Mouse (Mus musculus) macrophage (primary cell): ENCODE measurements at regions not wholly inside any gene's neighbourhood (a gene's known extent, or its start where the extent isn't known, plus 50 kb on each side); places are given as distances from the start of the nearest gene placed in this dataset.

Experiments
- H3K27ac ChIP-seq: fragments of 350-480 bp; formaldehyde crosslinking; 2 replicates; pipeline ENCODE4 v1.9.0; 2021
- H3K36me3 ChIP-seq: fragments of 350-480 bp; formaldehyde crosslinking; 2 replicates; pipeline ENCODE4 v1.9.0; 2021; ENCODE audit errors: inconsistent target
- H3K4me3 ChIP-seq: fragments of 350-480 bp; formaldehyde crosslinking; 2 replicates; pipeline ENCODE4 v1.9.0; 2021; ENCODE audit errors: inconsistent target
- H3K79me2 ChIP-seq: fragments of 350-480 bp; formaldehyde crosslinking; 2 replicates; pipeline ENCODE4 v1.9.0; 2021; ENCODE audit errors: inconsistent target
- WGBS: methylation state at CpG from one replicate; pipeline ENCODE4 v1.1.7; 2026; ENCODE audit warnings: inconsistent platforms; ENCODE audit not compliant: missing documents; 5-methylcytosine and 5-hydroxymethylcytosine counted together

DNA sequence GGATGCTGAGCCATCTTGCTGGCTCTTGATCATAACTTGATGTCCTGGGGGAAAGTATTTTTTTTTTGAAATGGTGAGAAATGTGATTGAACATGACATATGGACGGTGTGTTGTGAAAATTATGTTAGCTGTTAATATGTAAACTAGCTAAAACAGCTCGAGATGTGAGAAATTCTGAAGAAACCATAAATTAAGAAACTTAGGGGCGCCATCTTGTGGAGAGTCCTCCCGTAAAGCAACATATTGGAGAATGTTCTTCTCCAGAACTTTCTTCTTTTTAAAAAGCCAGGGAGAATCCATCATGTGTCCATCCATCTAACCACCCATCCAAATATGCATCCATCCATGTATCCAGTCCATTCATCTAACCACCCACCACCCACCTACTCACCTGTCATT, 158.7 kb upstream of the Eif4g2 start:
- 16% methylated on average over 4 of the region's 4 CpGs for WGBS
- no peaks in the 10 kb centered on the region for H3K79me2 ChIP-seq
- H3K36me3 ChIP-seq, result no peaks in the 10 kb centered on the region
- no peak overlapping the region for H3K27ac ChIP-seq
- H3K4me3 ChIP-seq, result no peak overlapping the region

DNA sequence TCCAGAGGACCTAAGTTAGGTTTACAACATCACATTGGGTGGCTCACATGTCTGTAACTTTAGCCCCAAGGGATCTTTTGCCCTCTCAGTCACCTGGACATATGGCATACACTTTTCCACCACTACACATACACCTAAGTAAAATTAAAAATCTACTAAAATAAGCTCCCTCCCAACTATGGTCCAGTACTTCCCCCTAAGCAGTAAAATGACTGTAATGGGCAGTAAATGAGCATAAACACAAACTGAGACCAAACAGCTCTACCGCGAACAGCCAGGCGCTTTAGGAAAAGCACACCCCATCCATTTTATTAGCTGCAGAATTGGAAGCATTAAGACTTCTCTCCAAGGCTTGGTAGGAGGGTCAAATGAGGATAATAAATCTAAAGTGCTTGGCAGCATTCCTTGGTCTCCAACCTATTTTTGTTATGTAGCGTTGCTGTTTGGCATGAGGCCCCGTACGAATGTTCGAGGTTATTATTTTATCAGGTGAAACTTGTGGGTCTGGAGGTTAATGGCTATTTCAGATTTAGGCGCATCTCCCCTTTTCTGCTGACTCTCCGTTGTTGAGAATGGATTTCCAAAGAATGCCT, 157.5 kb upstream of the Eif4g2 start:
- Histone ChIP-seq H3K79me2 (no peaks in the 10 kb centered on the region), H3K27ac (no peak overlapping the region), H3K36me3 (no peaks in the 10 kb centered on the region), H3K4me3 (no peak overlapping the region)
- WGBS, result 92% methylated on average over 9 of the region's 9 CpGs

DNA sequence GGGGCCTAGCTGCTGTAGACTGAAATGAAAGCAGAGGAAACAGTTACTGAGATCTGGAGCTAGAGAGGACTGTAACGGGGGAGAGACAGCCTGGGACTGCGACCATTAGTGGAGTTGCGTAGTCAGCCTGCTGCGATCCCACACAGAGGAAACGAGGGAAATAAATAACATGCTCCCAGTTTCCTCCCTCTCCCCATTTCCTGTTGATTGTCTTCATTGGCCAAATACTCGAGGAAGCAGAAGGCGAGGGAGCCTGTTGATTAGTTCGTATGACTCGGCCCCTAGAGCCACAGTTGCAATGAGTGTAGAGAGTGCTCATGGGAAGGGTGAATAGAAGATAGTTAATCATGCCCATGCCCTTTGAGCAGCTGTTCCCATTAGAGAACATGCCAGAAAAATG, 155.0 kb upstream of the Eif4g2 start:
- Histone ChIP-seq H3K27ac (no peak overlapping the region), H3K36me3 (no peaks in the 10 kb centered on the region), H3K79me2 (no peaks in the 10 kb centered on the region), H3K4me3 (no peak overlapping the region)
- 26% methylated on average over 9 of the region's 9 CpGs for WGBS

DNA sequence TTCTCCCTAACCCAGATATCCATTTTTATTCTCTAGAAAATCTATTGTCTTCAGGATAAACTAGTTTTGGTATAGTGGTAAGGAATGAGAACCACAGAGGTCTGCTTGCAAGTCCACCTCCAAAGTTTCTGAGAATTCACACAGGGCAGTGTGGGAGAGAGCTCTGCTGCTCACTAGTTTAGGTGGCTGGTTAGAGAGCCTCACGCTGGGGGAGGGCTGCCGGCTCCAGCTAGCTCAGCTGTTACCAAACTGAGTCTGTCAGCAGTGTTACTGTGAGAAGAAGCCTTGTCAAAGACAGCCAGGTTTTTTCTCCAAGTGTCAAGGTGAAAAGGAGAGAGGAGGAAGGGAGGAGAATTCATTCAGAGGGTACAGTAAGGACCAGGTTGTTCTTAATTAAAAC, 147.8 kb upstream of the Eif4g2 start:
- no peaks in the 10 kb centered on the region for H3K36me3 ChIP-seq
- no peaks in the 10 kb centered on the region for H3K79me2 ChIP-seq
- no peak overlapping the region for H3K27ac ChIP-seq
- 80% methylated on average over 2 of the region's 2 CpGs for WGBS
- H3K4me3 ChIP-seq, result no peak overlapping the region

DNA sequence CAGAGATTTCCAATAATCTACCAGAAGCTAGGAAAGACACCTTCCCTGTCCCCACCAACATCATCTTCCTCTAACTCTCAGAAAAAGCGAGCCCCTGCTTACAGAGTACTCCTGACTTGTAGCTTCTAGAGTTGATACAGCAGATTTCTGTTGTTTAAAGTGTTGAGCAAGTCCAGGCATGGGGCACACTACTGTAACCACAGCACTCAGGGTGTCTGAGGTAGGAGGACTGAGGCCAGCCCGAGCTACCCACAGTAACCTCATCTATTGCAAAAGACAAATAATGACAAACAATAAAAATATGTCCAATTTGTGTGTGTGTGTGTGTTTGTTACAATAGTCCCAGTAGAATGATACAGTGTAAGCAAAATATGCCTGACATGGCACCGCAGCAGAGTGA, 144.3 kb upstream of the Eif4g2 start:
- WGBS, result 46% methylated on average over 2 of the region's 3 CpGs
- Histone ChIP-seq H3K79me2 (no peaks in the 10 kb centered on the region), H3K36me3 (no peaks in the 10 kb centered on the region), H3K27ac (no peak overlapping the region), H3K4me3 (no peak overlapping the region)

DNA sequence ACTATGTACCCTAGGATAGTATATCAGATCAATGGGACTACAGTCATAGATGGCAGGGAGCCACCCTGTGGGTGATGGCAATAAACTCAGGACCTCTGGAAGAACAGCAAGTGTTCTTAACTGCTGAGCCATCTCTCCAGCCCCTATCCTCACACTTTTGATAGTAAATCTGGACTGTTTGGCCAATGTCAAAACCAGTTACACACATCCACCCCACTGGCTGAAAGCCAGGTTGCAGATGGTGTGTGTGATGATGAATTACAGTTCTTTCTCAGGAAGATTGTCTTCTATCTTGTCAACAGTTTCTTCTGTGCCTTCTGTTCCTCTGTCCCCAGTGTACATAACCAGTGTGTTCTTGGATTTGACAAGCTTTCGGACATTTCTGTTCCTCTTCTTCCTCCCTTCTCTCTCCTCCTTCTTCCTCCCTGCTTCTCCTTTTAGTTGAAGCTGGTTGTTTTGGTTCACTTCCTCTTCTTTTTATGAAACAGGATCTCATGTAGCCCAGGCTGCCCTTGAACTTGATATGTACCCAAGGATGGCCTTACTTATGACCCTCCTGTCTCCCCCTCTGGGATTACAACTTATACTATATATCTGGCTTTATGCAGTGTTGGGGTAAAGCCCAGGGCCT, 143.3 kb upstream of the Eif4g2 start:
- H3K27ac ChIP-seq, result no peak overlapping the region
- 10% methylated on average over 1 of the region's 1 CpGs for WGBS
- H3K4me3 ChIP-seq, result no peak overlapping the region
- H3K36me3 ChIP-seq, result no peaks in the 10 kb centered on the region
- no peaks in the 10 kb centered on the region for H3K79me2 ChIP-seq

DNA sequence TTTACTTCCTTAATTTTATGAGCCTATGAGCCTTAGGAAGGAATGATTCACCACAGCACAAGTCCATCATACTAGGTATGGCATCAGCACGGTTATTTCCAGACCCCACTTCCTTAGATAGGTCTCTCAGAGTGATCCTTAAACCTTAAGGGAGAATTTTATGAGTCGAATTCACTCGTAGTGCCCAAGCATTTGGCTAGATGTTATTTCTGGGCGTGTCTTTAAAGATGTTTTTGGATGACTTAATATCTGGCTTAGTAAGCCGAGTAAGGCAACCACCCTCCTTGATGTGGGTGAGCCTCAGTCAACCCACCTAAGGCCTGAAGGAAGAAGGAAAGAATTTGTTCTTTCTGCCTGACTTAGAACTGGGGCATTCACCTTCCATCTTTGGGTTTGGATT, 132.8 kb upstream of the Eif4g2 start:
- Histone ChIP-seq H3K79me2 (no peaks in the 10 kb centered on the region), H3K27ac (no peak overlapping the region), H3K4me3 (no peak overlapping the region), H3K36me3 (no peaks in the 10 kb centered on the region)
- WGBS, result 89% methylated on average over 5 of the region's 5 CpGs

DNA sequence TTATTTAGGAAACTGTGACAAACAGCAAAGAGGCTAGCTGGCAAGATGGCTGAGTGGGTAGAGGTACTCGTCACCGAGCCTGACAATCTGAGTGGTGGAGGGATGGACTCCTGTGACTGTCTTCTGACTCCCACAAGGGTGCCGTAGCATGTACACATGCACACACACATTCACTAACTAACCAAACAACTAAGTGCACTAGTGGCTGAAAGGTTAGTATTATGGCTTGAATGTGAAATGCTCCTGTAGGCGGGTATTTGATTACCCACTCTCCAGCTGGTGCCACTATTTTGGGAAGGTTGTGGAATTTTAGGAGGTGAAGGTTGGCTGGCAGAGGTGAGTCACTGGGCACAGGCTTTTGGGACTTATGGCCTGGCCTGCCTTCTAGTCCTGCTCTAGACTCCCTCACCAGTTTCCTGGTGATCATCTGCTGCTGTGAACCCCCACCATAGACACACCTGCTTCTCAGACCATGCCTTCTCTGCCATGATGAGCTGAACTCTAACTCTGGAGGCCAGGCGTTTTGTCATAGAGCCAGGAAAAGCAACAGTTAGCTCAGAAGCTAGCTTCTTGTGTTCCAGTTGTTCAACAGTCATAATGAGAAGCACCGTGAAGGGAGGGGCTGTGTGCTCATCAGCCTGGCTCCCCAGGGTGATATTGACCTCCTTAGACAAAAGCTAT, 131.5 kb upstream of the Eif4g2 start:
- no peak overlapping the region for H3K4me3 ChIP-seq
- 94% methylated on average over 6 of the region's 6 CpGs for WGBS
- no peaks in the 10 kb centered on the region for H3K79me2 ChIP-seq
- no peaks in the 10 kb centered on the region for H3K36me3 ChIP-seq
- no peak overlapping the region for H3K27ac ChIP-seq

DNA sequence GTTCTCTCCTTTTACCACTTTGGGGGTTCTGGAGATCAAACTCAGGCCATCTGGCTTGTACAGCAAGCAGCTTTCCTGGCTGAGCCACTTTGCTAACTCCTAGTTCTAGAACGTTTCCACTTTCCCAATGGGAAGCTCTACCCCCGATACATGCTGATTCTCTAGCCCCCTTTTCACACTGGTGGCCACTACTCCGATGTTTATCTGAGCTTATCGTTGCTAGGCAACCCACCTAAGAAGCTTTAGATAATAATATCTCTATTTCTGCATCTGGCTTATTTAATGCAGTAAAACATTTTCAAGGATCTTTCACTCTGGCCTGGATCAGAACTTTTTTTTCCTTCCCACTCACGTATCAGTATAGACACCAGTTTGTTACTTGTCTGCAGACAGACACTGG, 129.4 kb upstream of the Eif4g2 start:
- no peak overlapping the region for H3K4me3 ChIP-seq
- H3K36me3 ChIP-seq, result no peaks in the 10 kb centered on the region
- H3K27ac ChIP-seq, result no peak overlapping the region
- no peaks in the 10 kb centered on the region for H3K79me2 ChIP-seq
- WGBS, result 98% methylated on average over 5 of the region's 5 CpGs

DNA sequence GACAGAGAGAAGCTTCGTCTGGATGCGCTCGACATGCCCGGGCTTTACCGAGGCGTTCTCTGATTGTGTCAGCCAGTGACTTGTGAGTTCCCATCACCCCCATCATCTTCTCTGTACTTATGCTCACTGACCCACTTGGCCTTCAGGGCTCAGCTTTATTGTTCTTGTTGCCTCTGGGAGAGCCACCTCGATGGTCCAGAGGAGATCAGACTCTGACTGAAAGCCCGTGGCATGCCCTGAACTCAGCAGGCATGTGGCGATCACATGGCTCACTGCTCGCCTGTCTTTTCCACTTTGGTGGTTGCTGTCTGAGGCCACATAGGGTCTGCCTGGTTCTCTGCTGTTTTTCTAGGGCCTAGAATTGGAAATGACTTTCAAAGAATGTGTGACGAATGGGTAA, 128.8 kb upstream of the Eif4g2 start:
- no peaks in the 10 kb centered on the region for H3K36me3 ChIP-seq
- no peaks in the 10 kb centered on the region for H3K79me2 ChIP-seq
- H3K27ac ChIP-seq, result no peak overlapping the region
- 89% methylated on average over 11 of the region's 11 CpGs for WGBS
- H3K4me3 ChIP-seq, result no peak overlapping the region

DNA sequence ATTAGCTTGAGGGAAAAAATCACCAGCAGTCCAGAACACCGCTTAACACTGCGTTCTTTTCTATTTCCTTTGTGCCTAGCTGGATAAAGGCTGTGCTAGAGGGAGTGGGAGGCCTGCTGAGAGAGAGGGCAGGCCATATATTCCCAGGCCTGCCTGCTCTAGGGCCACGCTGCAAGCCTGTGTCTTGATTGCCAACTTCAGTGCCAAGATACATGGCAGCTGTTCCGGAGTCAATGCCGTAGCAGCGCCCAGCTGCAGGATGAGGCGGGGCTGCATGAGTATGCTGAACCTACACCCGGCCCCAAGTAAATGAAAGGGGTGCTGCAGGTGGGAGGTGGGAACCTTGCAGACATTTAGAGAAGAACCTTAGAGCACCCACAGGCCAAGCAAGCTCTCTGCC, 127.5 kb upstream of the Eif4g2 start:
- no peak overlapping the region for H3K27ac ChIP-seq
- no peak overlapping the region for H3K4me3 ChIP-seq
- no peaks in the 10 kb centered on the region for H3K79me2 ChIP-seq
- 88% methylated on average over 8 of the region's 8 CpGs for WGBS
- no peaks in the 10 kb centered on the region for H3K36me3 ChIP-seq

DNA sequence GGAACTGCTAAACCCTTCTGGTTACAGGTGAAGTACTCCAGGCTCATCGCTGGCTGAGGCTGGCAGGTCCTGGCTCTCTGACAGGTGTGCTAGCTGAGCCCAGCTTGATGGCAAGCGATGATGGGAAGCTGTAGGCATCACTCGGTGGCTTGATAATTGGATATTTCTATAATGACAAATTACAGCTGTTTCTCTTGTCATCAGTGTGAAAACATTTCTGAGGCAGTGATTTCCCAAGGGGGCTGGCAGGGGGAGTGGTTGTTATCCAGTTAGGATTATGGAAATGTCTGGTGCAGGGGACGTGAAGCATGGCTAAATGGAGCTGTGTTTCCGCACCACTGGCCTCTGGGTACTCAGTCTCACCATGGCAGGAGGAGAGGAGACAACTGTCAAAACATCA, 123.0 kb upstream of the Eif4g2 start:
- Histone ChIP-seq H3K79me2 (no peaks in the 10 kb centered on the region), H3K27ac (no peak overlapping the region), H3K4me3 (no peak overlapping the region), H3K36me3 (no peaks in the 10 kb centered on the region)
- 93% methylated on average over 5 of the region's 5 CpGs for WGBS

DNA sequence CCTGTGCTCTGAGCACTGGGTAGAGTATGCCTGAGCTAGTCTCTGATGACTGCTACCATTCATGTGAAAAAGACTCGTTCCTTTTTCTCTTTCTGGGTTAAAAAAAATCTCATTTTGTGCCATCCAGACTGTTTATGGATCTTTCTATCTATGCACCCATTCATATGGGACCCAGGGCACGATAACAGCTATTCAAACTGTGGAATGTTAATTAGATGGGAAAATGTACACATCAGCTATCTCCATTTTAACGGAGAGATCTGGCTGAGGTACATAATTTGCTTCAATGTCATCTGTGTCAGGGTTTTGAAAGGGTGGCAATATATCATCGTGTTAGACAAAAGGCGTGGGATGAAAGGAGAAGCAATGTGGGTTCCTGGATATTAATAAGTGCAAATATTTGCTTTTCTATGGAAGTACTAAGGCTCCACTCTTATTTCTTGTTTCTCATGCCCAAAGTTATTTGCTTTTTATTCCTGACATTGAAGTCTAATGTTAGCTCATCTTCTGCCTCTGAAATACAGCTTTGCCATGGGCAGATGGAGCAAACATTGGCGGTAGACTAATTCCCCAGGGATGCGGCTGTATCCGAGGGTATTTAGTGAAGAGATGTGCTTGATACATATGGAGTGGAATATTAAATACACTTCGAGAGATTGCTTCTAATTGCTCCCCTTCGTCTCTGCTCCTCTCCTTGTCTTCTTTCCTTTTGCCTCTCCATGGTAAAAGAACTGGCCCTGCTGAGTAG, 116.0 kb upstream of the Eif4g2 start:
- Histone ChIP-seq H3K36me3 (no peaks in the 10 kb centered on the region), H3K4me3 (no peak overlapping the region), H3K79me2 (no peaks in the 10 kb centered on the region), H3K27ac (no peak overlapping the region)
- WGBS, result 91% methylated on average over 10 of the region's 10 CpGs

DNA sequence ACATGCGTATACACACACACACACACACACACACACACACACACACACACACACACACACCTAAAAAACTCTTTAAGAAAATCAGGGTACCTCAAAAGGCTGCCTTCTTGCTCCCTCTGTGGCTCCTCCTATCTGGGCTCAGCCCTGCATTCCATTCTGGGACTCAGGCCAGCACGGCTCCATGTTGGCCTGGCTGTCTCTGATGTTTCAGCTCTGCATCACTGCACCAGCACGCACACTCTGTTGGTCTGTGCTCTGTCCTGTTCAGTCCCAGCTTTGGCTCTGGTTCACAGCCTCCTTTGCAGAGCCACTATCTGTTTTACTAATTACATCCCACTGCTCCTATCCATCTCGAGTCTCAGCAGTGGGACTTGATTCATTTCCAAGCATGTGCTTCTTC, 108.8 kb upstream of the Eif4g2 start:
- Histone ChIP-seq H3K27ac (no peak overlapping the region), H3K79me2 (no peaks in the 10 kb centered on the region), H3K4me3 (no peak overlapping the region), H3K36me3 (no peaks in the 10 kb centered on the region)
- WGBS, result 93% methylated on average over 4 of the region's 4 CpGs

DNA sequence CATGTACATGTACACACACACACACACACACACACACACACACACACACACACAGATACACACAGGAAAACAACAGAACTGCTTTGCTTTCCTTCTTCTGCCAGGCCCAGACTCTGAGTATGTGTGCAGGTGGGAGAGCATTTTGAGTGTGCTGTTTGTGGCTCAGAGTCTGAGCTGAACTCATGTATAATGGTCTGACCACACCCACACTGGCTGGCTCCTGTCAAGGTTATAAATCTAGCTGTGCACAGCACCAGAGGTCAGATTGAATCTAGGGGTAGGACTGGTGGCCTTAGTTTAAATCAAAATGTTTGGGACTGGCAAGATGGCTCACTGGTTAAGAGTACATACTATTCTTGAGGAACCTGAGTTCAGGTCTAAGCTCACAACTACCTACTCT, 108.4 kb upstream of the Eif4g2 start:
- Histone ChIP-seq H3K79me2 (no peaks in the 10 kb centered on the region), H3K4me3 (no peak overlapping the region), H3K27ac (no peak overlapping the region), H3K36me3 (no peaks in the 10 kb centered on the region)
